Mouse (Mus musculus): ENCODE measurements around the gene Wdr90. TPM values are rescaled to one million over a fixed set of nuclear protein-coding genes. Genes with fewer than 3 reads are reported as not detected.
"Not testable (repeated sequence)": the region's sequence is repeated elsewhere in the genome, so short reads cannot be mapped to it uniquely, and the experiment has no call there.

Wdr90 gene
- total RNA-seq, 1 experiment from 2014 or later: 8.4 TPM

DNA sequence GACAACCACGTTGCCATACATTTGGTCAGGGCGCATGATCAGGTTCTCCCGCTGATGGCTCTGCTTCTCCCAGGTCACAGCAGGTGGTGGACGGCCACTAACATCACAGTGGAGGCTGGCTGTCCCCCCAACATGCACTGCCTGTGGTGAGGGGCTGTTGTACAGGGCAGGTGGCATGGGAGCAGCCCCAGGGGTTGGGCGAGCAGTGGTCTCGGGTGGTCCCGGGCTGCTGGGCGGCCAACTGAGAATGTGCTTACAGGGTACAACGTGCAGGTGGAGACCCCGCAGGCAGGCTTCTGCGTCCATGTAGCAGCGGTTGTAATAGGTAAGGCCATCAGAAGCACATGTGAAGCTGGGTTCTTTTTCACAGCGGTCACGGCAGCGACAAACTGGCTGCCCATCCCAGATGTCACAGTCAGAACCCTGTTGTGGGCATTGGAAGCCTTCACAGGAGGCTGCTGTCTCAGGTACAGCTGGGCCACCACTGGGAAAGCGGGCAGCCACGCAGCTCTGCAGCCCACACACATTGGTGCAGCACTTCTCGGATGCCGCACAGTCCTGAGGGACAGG lies 17.4 kb upstream of the Wdr90 start:
- no peak for ATAC-seq (ENCODE audit: extremely low read depth, insufficient number of reproducible peaks, low FRiP score, poor library complexity, severe bottlenecking)

DNA sequence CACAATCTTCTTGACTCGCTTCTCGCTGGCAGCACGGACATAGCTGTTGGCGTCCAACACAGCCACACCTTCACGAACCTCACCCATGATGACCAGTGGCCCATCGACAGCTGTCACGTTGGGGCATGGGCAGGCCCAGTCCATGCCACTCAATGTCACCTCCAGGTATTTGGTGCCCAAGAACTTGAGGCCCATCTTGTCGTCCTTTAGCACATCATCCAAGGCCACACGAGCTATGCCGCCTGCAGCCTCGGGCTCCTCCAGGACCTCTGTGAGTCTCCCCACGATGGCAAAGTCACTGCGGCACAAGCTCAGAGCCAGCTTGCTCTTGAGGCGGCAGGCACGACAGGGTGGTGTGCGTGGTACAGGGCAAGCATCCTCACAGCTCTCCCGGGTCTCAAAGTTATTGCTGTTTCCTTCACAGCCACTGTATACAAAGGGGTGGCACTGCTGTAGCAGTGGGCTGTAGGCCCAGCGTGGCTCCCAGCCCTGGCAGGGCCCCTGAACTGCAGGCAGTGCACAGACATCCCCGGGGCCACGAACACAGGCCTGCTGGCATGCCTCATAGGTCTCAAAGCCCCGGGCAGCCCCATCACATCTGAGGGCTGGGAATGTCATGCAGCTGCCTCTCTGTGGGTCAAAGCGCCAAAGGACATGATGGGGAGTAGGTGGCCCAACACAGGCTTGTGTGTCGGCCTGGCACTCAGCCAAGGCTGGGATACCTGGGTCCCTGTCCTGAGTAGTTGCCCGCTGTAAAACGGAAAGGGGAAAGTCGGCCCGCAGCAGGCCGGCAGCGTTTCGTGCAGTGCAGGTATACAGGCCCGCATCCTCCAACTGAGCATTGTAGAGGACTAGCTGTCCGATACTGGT lies 16.7 kb upstream of the Wdr90 start:
- no peak for ATAC-seq (ENCODE audit: extremely low read depth, insufficient number of reproducible peaks, low FRiP score, poor library complexity, severe bottlenecking)

DNA sequence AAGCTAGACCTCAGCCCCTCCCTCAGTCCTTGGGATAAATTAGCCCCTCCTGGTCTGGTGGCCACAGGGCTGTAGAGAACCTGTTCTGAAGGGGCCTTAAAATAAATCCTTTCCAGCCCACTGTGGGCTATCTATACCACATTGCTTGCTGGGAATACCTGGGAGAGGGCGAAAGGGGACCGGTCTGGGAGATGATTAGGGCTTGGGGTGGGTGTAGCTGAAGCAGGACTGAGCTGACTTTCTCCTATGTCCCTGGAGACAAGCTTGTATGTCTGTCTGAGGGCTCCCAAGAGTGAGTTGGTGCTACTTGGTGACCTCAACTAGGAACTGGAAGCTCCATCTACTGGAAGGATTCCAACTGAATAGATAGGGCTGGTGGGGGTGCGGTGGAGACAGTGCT lies 15.7 kb upstream of the Wdr90 start:
- ATAC-seq (ENCODE audit: extremely low read depth, insufficient number of reproducible peaks, low FRiP score, poor library complexity, severe bottlenecking): no peak

GRCm38 (mm10) chr17:25876347-25876915 lies 15.1 kb upstream of the Wdr90 start:
- no peak for ATAC-seq (ENCODE audit: extremely low read depth, insufficient number of reproducible peaks, low FRiP score, poor library complexity, severe bottlenecking)

DNA sequence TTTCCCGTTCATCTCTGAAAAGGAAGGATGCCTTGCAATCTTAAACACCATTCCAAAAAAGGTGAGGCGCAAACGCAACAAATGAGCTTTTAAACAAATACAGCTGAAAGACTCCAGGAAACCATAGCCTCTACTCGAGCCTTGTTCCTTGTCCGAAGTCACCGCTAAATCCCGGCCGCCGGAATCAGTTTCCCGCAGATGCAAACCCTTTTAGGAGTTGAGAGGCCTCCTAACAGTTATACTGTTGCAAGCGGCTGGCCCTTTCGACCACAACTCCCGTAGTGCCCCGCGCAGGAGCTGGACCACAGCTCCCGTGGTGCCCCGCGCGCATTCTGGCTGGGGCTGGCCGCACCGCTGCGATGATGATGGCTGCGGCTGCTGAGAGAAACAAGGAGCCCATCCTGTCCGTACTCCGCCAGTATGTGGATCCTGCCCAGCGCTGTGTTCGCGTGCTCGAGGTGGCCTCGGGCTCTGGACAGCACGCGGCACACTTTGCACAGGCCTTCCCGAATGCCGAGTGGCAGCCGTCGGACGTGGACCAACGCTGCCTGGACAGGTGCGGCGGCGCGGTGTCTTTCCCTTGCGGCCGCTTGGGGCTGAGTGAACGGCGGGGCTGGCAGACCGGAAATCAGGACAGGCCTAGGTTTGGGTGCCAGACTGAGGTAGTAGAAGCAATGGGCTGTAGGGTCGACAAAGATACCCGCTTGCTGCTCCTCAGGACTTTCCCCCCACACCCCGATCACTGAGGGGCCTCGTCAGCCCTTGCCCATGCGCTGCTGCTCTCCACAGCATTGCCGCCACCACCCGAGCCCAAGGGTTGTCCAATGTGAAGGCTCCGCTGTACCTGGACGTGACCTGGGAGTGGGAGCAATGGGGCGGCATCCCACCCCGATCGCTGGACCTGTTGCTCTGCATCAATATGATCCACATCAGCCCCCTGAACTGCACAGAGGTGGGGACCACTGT lies 14.2 kb upstream of the Wdr90 start:
- peak; percentile 54 for ATAC-seq (ENCODE audit: extremely low read depth, insufficient number of reproducible peaks, low FRiP score, poor library complexity, severe bottlenecking)

DNA sequence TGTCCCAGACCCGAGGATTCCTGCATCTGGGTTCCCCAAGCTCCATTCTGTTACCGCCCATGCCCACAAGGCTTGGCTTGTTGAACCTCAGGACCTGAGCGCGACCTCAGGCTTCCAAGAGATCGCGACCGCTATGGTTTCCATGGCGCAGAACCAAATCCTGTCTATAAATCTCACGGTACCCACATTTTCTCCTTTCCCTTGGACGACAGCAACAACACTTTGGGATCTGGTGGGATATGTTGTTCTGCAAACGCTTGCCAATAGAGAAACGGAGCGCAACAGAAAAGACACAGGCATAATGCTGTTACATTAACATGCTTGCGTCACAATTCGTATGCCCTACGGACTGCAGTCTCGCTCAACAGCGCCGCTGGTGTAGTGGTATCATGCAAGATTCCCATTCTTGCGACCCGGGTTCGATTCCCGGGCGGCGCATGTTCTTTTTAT lies 13.4 kb upstream of the Wdr90 start, which contains the start of gene Mettl26:
Gene Mettl26 (plus strand): TSS at position 354 of the 450 bp plus-strand sequence.
- ATAC-seq (ENCODE audit: extremely low read depth, insufficient number of reproducible peaks, low FRiP score, poor library complexity, severe bottlenecking): peak; percentile 63

- no peak for ATAC-seq (ENCODE audit: extremely low read depth, insufficient number of reproducible peaks, low FRiP score, poor library complexity, severe bottlenecking)
Observed at GRCm38 (mm10) chr17:25874148-25874720, 12.9 kb upstream of the Wdr90 start.

- no peak for ATAC-seq (ENCODE audit: extremely low read depth, insufficient number of reproducible peaks, low FRiP score, poor library complexity, severe bottlenecking)
Observed at GRCm38 (mm10) chr17:25873405-25874147, 12.3 kb upstream of the Wdr90 start.

GRCm38 (mm10) chr17:25872676-25873075 lies 11.4 kb upstream of the Wdr90 start:
- ATAC-seq (ENCODE audit: extremely low read depth, insufficient number of reproducible peaks, low FRiP score, poor library complexity, severe bottlenecking): no peak

DNA sequence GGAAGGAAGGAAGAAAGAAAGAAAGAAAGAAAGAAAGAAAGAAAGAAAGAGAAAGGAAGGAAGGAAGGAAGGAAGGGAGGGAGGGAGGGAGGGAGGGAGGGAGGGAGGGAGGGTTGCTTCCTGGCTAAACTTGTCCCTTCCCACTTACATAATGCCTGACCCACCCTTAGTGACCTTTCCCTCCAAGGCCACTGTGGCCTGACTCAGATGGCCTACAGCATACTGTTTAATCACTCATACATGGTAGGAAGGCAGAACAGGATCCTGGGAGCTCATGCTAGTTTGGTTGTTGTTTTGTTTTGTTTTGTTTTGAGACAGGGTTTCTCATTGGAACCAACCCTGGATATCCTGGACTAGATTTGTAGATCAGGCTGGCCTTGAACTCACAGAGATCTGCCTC lies 10.3 kb upstream of the Wdr90 start:
- not testable (repeated sequence) for ATAC-seq (ENCODE audit: extremely low read depth, insufficient number of reproducible peaks, low FRiP score, poor library complexity, severe bottlenecking)

DNA sequence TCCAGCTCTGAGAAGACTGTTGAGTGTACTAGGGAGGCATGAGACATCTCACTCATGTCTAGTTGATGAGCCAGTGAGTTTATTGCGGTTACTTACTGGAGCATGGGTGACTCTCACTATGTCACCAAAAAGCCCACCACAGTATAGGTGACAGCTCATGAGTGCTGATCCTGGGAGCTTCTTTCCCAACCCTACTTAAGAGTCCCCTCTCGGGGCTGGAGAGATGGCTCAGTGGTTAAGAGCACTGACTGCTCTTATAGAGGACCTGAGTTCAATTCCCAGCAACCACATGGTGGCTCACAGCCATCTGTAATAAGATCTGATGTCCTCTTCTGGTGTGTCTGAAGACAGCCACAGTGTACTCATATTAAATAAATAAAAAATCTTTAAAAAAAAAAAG lies 8.7 kb upstream of the Wdr90 start:
- no peak for ATAC-seq (ENCODE audit: extremely low read depth, insufficient number of reproducible peaks, low FRiP score, poor library complexity, severe bottlenecking)

GRCm38 (mm10) chr17:25869498-25869897 lies 8.2 kb upstream of the Wdr90 start:
- no peak for ATAC-seq (ENCODE audit: extremely low read depth, insufficient number of reproducible peaks, low FRiP score, poor library complexity, severe bottlenecking)

- peak; percentile 40 for ATAC-seq (ENCODE audit: extremely low read depth, insufficient number of reproducible peaks, low FRiP score, poor library complexity, severe bottlenecking)
Observed at GRCm38 (mm10) chr17:25868601-25869191, 7.4 kb upstream of the Wdr90 start, which contains the start of gene Mcrip2. Gene Mcrip2, minus strand, starts transcription at chr17:25868764.

GRCm38 (mm10) chr17:25867836-25868600 lies 6.7 kb upstream of the Wdr90 start:
- ATAC-seq (ENCODE audit: extremely low read depth, insufficient number of reproducible peaks, low FRiP score, poor library complexity, severe bottlenecking): no peak

GRCm38 (mm10) chr17:25867509-25867835 lies 6.2 kb upstream of the Wdr90 start:
- ATAC-seq (ENCODE audit: extremely low read depth, insufficient number of reproducible peaks, low FRiP score, poor library complexity, severe bottlenecking): no peak

DNA sequence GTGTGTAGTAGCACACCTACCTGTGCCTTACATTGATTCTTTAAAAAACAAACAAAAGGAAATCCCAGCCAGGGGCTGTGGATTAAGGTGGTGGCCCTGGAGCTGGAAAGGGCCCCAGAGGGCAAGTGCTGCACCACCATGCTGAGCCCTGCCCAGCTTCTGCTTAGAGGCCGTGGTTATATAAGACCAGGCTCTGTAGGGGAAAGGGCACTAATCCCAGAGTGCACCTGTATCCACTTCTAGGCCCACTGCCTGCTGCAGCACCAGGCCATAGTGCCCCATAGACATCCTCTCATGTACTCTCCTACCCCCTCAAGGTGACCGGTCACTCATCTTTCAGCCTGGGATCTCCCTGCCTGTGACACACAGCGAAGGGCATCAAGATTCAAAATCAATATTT lies 4.9 kb upstream of the Wdr90 start:
- no peak for ATAC-seq (ENCODE audit: extremely low read depth, insufficient number of reproducible peaks, low FRiP score, poor library complexity, severe bottlenecking)

DNA sequence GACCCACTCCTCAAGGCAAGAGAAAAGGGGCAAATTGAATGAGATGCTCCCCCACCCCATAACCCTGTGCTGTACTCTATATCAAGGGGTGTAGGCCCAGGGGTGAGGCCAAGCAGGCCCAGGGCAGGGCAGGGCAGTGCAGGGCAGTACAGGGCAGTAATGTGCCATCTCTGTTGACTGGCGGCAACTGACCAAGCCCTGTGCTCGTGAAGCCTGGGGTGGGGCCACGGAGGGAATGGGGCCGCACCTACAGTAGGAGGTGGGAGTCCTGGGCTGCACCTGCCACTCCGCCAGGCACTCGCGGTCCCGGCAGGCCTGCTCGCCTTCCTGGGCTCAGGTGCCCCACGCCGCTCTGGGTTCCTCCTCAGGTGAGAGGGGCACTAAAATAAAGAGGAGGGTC lies 4.0 kb upstream of the Wdr90 start:
- no peak for ATAC-seq (ENCODE audit: extremely low read depth, insufficient number of reproducible peaks, low FRiP score, poor library complexity, severe bottlenecking)

Measured in neutrophil, adult 5-6 weeks (primary cell).